Mouse (Mus musculus): ENCODE measurements at regions not wholly inside any gene's neighbourhood (a gene's known extent, or its start where the extent isn't known, plus 50 kb on each side); places are given as distances from the start of the nearest gene placed in this dataset.

DNA sequence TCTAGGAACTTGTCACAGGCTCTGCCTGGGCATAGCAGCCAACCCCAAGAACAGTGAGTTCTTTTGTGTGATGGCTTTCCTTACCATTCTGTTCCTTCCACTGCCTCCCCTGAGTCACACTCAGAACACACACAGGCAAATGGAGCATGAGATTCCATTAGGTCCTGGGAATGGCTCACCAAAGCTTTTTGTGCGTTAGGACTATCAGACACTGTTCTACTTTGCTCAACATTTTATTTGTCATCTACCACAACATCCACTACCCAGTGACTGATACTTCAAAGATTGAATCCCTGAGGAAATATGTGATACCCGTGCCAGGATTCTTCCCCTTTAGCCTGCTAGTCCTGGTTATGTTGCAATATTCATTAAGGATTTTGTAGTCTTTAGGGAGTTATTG, 172.8 kb upstream of the Cpne8 start:
- no peak for TF ChIP-seq CTCF (IDR thresholded peaks at IDR 0.05; ENCODE audit: low read depth)
- TF ChIP-seq EP300 (optimal IDR thresholded peaks at IDR 0.05), result no peak
